Mouse (Mus musculus): Measurements from ENCODE around the gene Zbtb16. TPM values are rescaled to one million over a fixed set of nuclear protein-coding genes. Genes with fewer than 3 reads are reported as not detected.

Zbtb16 gene
- polyA plus RNA-seq, 1 experiment from 2014 or later = 0.15 TPM

DNA sequence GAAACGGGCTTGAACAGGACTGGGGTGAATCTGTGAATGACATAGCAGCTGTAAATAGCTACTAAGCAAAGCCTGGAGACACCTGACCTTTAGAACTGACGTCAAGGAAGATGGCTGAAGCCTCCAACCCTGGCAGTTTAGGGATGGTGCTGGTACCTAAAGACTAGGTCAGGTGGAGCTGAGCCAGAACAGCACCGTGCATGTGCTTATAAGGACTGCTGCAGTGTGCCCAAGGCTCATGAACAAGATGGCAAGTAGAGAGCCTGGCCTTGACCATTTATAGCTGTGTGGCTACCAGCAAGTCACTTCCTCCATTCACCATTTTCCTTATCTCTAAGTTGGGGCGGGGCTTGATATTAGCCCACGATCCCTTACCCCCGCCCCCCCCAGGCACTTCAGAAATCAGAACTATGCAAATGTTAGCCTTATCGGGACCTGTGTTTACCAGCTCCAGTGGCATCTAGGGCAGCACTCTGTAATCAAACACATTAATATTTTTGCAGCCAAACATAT lies 9.6 kb downstream of the Zbtb16 start:
- TF ChIP-seq CTCF (IDR thresholded peaks at IDR 0.05) = no peak
- peaks cover 12% of the 10 kb centered on the region for H3K27me3 ChIP-seq
- DNase-seq (ENCODE audit: low read depth, low spot score) (no peak), ATAC-seq (no peak)
- CTCF ChIA-PET = interaction anchor here (1.1 kb wide), 1 partner anchor 181 kb away, joined by 4 read pairs; no protein-coding TSS in a partner anchor
- in situ Hi-C loops (cut with MboI; ENCODE audit: low pct_unique_long_range_greater_than_20kb) = no loop called here
- POLR2A ChIA-PET = no interaction called here

DNA sequence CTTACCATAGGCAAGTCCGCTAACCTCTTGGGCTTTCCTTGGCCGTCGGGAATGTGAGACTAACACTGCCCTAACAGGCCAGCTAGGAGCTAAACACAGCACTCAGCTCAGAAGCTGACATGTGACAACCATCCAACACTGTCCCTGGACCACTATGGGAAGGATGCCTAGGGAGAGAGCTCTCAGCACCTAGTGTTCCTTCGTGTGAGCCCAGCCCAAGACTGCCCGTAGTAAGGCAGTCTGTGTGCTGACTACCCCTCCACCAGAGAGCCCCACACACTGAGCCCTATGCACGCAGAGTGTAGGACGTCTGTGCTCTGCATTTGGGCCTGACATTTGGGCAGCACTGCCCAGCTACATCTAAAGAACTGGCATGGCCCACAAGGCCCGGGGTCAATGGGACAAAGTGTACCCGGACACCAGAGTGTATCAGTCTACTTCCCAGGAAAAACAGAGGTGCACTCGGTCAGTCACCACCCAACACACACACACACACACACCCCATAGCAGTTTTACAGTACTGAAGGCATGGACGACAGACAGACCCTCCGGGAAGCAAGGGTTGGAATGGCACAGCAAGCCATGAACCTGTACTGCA lies 11.4 kb downstream of the Zbtb16 start:
- ATAC-seq (no peak), DNase-seq (ENCODE audit: low read depth, low spot score) (no peak)
- no peak for TF ChIP-seq CTCF (IDR thresholded peaks at IDR 0.05)
- ChIA-PET POLR2A (no interaction called here), CTCF (interaction anchor here (1.0 kb wide), 1 partner anchor 128 kb away, joined by 3 read pairs; no protein-coding TSS in a partner anchor)
- H3K27me3 ChIP-seq = peaks cover 13% of the 10 kb centered on the region
- in situ Hi-C loops (cut with MboI; ENCODE audit: low pct_unique_long_range_greater_than_20kb) = no loop called here

DNA sequence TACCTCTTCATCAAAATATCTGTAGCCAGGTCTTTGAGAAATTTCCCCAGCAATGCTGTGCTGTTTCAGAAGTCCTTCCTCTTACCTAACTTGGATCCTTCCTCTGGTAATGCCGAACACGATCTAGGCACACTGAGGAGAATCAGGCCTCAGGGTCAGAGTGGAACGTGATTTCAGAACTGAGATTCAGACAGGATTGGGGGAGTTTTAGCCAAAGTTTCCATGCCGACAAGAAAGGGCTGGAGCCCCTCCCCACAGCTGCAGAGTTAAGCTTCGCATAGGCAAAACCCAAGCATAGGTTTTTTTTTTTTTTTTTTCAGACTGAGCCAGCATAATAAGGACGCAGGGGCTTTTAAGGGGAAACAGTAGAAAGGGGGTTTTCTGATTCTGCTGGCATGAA lies 12.2 kb downstream of the Zbtb16 start:
- ATAC-seq (no peak), DNase-seq (ENCODE audit: low read depth, low spot score) (no peak)
- ChIA-PET CTCF (interaction anchor here (1.0 kb wide), 1 partner anchor 127 kb away, joined by 3 read pairs; no protein-coding TSS in a partner anchor), POLR2A (no interaction called here)
- TF ChIP-seq CTCF (IDR thresholded peaks at IDR 0.05) = no peak
- H3K27me3 ChIP-seq = peaks cover 17% of the 10 kb centered on the region
- in situ Hi-C loops (cut with MboI; ENCODE audit: low pct_unique_long_range_greater_than_20kb) = no loop called here

DNA sequence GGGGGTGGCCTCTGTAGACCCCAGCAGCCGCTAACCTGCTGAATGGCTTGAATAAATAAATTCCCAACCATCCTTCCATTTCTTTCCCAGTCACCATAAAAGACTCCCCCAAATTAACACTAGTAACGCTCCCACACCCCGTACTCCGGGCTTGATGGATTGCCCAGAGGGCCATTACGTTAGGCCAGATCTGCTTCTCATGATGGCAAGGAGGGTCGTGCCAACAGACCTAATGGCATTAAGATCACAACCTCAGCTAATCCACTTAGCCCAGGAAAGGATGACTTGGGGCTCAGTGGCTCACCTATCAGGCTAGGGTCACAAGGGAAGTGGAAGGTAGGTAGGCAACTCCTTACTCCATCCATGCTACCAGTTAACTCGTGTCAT lies 12.7 kb downstream of the Zbtb16 start:
- POLR2A ChIA-PET = no interaction called here
- TF ChIP-seq CTCF (IDR thresholded peaks at IDR 0.05) = no peak
- peaks cover 17% of the 10 kb centered on the region for H3K27me3 ChIP-seq
- no peak for DNase-seq (ENCODE audit: low read depth, low spot score)
- in situ Hi-C loops (cut with MboI; ENCODE audit: low pct_unique_long_range_greater_than_20kb) = no loop called here
- no peak for ATAC-seq
- CTCF ChIA-PET = interaction anchor here (1.0 kb wide), 1 partner anchor 127 kb away, joined by 3 read pairs; no protein-coding TSS in a partner anchor

DNA sequence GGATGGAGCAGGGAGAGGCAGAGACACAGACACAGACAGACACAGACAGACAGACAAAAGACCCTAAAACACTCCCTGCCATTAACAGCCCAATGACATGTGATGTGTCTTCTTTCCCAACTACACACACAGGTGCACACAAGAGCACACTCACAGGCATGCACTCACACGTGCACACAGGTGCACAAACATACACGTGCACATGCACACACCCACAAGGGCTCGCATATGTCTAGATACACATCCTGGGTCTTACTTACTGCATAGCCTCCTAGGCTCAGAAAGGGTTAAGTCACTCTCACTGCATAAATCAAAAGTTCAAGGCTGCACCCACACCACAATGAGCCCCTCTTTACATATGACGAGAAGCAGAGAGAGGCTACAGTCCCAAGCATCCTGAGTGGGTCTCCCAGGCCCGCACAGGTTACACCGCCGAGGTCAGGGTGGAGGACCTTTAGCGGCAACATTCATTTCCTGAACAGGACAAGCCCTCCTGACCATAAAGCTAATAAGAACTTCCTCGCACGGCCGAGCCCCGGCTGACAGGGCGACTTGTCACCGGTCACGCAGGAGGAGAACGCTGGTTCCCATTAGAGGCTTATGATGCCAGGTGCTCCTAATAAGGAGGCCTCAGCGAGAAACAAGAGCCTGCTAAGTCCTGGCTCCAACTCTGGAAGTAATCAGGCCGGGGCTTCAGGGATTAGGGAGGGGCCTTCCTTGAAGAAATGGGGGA lies 13.3 kb downstream of the Zbtb16 start:
- in situ Hi-C loops (cut with MboI; ENCODE audit: low pct_unique_long_range_greater_than_20kb) = no loop called here
- ChIA-PET POLR2A (no interaction called here), CTCF (no interaction called here)
- ATAC-seq = no peak
- H3K27me3 ChIP-seq = peaks cover 17% of the 10 kb centered on the region
- no peak for DNase-seq (ENCODE audit: low read depth, low spot score)
- TF ChIP-seq CTCF (IDR thresholded peaks at IDR 0.05) = no peak

DNA sequence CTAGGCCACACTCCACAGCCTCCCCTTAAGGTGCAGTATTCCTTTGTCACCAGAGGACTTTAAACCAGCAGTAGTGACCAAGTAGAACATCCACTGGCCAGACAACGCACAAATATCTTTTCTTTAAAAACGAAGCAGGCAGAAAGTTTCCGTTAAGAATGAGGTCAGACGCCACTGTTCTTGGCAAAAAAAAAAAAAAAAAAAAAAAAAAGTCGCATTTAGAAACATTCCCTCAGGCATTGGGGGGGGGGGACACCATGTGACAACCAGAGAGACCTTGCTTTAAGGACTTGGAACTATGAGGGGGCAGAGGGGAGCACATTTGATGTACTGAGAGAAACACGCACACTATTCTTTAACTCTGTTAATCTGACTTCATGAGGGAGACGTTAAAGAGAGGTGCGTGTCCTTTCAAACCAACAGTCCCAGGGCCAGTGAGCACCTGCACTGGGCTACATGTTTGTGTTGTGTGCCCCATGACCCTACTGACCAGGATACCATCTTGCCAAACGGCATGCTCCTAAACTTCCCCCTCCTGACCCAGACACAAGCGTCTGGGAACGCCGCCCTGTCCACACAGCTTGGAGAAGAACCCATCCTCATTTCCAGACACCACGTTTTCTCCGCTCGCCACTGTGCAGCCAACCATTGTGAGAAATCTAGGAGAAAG lies 14.0 kb downstream of the Zbtb16 start:
- DNase-seq (ENCODE audit: low read depth, low spot score) (no peak), ATAC-seq (no peak)
- H3K27me3 ChIP-seq = peaks cover 17% of the 10 kb centered on the region
- POLR2A ChIA-PET = no interaction called here
- TF ChIP-seq CTCF (IDR thresholded peaks at IDR 0.05) = no peak
- in situ Hi-C loops (cut with MboI; ENCODE audit: low pct_unique_long_range_greater_than_20kb) = no loop called here
- CTCF ChIA-PET = no interaction called here

DNA sequence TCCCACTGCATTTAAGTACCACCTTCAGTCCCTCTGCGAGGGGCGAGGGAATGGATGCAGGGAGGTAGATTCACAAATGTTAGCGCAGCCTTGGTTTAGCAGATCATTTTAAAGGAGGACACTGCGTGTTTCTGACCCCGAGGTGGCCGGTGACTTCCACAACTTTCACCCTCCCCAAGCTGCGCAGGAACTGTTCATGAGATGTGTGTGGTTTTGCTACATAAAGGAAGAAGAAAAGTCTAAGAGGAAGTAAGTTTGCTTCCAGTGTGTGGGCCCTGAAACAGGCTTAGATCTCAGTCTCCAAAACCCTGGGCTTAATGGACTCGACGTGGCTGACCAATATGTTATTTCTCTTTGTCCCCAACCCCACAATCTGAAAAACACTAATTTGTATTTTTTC lies 14.6 kb downstream of the Zbtb16 start:
- no peak for TF ChIP-seq CTCF (IDR thresholded peaks at IDR 0.05)
- in situ Hi-C loops (cut with MboI; ENCODE audit: low pct_unique_long_range_greater_than_20kb) = no loop called here
- CTCF ChIA-PET = no interaction called here
- peaks cover 16% of the 10 kb centered on the region for H3K27me3 ChIP-seq
- POLR2A ChIA-PET = interaction anchor here (0.6 kb wide), 1 partner anchor 150 kb away, joined by 3 read pairs; no protein-coding TSS in a partner anchor
- ATAC-seq (no peak), DNase-seq (ENCODE audit: low read depth, low spot score) (no peak)

DNA sequence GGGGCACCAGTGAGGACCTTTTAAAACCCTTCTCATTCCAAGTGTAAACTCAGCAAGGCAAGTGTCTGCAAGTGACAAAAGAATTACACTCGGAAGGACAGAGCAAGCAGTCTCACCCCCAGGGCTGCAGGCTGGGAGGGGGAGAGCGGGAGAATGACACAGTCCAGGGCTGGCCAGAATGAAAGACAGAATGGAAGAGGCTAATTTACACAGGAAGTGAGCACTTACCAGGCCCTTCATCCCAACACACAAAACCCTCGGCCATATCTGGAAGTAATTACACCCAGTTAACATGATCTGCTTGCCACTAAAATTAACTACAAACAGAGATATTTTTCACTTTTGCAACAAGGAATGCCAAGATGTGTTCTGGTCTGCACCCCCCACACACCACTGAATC lies 15.2 kb downstream of the Zbtb16 start:
- no peak for DNase-seq (ENCODE audit: low read depth, low spot score)
- ChIA-PET POLR2A (interaction anchor here (0.6 kb wide), 1 partner anchor 149 kb away, joined by 3 read pairs; no protein-coding TSS in a partner anchor), CTCF (no interaction called here)
- in situ Hi-C loops (cut with MboI; ENCODE audit: low pct_unique_long_range_greater_than_20kb) = no loop called here
- no peak for TF ChIP-seq CTCF (IDR thresholded peaks at IDR 0.05)
- H3K27me3 ChIP-seq = peaks cover 13% of the 10 kb centered on the region
- no peak for ATAC-seq

DNA sequence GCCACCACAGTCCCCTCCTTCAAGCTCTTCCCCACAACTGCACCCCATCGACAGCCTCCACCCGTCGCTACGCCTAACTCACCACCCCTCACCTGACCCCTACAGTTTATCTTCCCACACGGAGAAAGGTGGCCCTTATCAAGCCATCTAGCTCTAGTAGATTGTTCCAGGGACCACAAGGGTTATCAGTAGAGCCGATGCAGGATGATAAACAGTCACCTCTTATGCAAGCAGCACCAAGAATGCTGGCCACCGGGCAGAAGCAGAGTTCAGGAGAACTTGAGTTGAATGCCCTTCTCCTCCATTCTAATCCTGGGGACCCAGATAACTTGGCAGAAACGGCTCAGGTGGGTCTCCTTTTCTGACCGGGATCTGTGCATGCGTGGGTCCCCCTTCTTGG lies 16.3 kb downstream of the Zbtb16 start:
- ChIA-PET CTCF (no interaction called here), POLR2A (no interaction called here)
- in situ Hi-C loops (cut with MboI; ENCODE audit: low pct_unique_long_range_greater_than_20kb) = no loop called here
- ATAC-seq (no peak), DNase-seq (ENCODE audit: low read depth, low spot score) (no peak)
- TF ChIP-seq CTCF (IDR thresholded peaks at IDR 0.05) = no peak
- peaks cover 14% of the 10 kb centered on the region for H3K27me3 ChIP-seq

DNA sequence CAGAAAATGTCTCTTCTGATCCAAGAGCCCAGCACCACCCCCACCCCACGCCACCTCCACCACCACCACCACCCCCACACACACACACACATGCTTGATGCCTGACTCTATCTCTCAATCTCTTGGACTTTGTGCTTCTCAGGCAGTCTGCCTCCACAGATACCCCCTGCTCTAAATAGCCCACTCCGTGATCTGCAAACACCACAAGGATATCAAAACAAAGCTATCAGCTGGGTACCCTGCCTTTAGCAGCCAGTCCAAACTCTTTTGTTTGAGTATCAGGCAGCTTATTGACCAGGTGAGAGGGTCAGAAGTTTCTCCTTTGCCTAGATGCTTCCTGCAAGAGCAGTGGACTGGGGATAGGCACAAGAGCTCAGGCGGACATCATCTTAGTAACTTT lies 16.9 kb downstream of the Zbtb16 start:
- no peak for DNase-seq (ENCODE audit: low read depth, low spot score)
- POLR2A ChIA-PET = no interaction called here
- ATAC-seq = no peak
- TF ChIP-seq CTCF (IDR thresholded peaks at IDR 0.05) = no peak
- in situ Hi-C loops (cut with MboI; ENCODE audit: low pct_unique_long_range_greater_than_20kb) = no loop called here
- CTCF ChIA-PET = no interaction called here
- peaks cover 17% of the 10 kb centered on the region for H3K27me3 ChIP-seq

DNA sequence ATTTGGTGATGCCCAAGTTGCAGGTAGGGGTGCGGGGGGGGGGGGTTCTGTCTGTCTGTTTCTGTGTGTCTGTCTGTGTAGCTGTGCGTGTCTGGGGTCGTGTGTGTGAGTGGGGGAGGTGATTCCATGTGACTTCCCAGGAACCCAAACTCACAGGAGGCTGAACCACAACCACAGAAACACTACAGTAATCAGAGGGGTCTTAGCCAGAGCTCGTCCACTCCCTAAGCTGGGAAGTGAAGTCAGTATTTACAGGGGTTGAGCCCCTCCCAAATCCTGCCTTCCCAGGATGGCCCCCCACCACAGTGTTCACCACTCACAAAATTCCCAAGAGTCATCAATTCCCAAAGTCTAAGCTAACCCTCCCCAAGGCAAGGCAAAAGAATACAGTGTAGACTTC lies 18.1 kb downstream of the Zbtb16 start:
- POLR2A ChIA-PET = interaction anchor here (0.7 kb wide), 1 partner anchor 15 kb away, joined by 4 read pairs; no protein-coding TSS in a partner anchor
- in situ Hi-C loops (cut with MboI; ENCODE audit: low pct_unique_long_range_greater_than_20kb) = no loop called here

More for the DNA sequence above, 18.1 kb downstream of the Zbtb16 start:
- ATAC-seq = no peak
- CTCF ChIA-PET = no interaction called here
- TF ChIP-seq CTCF (IDR thresholded peaks at IDR 0.05) = no peak
- no peak for DNase-seq (ENCODE audit: low read depth, low spot score)
- H3K27me3 ChIP-seq = peaks cover 12% of the 10 kb centered on the region

All from Patski (cell line).